Mouse (Mus musculus) hindbrain, embryonic 14.5 days (tissue): ENCODE measurements at regions not wholly inside any gene's neighbourhood (a gene's known extent, or its start where the extent isn't known, plus 50 kb on each side); places are given as distances from the start of the nearest gene placed in this dataset.
A peak's percentile ranks its signal among the peaks of the same experiment; 100 is the strongest.

Source experiments
- ATAC-seq: fragments of 200-750 bp; cut with Nextera tagmentation; 2 replicates; pipeline ENCODE4 v1.8.0; 2017; ENCODE audit warnings: moderate number of reproducible peaks, mild to moderate bottlenecking, moderate TSS enrichment, moderate library complexity; ENCODE audit not compliant: low FRiP score
- DNase-seq: peaks from one replicate; pipeline ENCODE4 v3.0.0-alpha.2; 2015; ENCODE audit warnings: low spot score
- H3K27ac ChIP-seq: fragments of 300-500 bp; sonication (generic); 2 replicates; pipeline ENCODE4 v1.5.1; 2014; ENCODE audit warnings: mild to moderate bottlenecking, moderate library complexity
- H3K27me3 ChIP-seq: fragments of 300-500 bp; sonication (generic); 2 replicates; pipeline ENCODE4 v1.6.1; 2014; ENCODE audit warnings: mild to moderate bottlenecking, low read length, mixed read lengths; ENCODE audit not compliant: control insufficient read depth, insufficient read depth
- H3K36me3 ChIP-seq: fragments of 300-500 bp; sonication (generic); replicated peaks from 2 replicates; pipeline ENCODE4 v1.6.1; 2014; ENCODE audit not compliant: control insufficient read depth, insufficient read depth
- H3K4me1 ChIP-seq: fragments of 300-500 bp; sonication (generic); replicated peaks from 2 replicates; pipeline ENCODE4 v1.6.1; 2014; ENCODE audit warnings: antibody characterized with exemption, low read length, mixed read lengths; ENCODE audit not compliant: control insufficient read depth, insufficient read depth
- H3K4me2 ChIP-seq: fragments of 300-500 bp; sonication (generic); replicated peaks from 2 replicates; pipeline ENCODE4 v1.6.1; 2014; ENCODE audit warnings: mild to moderate bottlenecking, moderate library complexity
- H3K4me3 ChIP-seq: fragments of 300-500 bp; sonication (generic); replicated peaks from 2 replicates; pipeline ENCODE4 v1.5.1; 2014; ENCODE audit warnings: mild to moderate bottlenecking, low read length
- H3K9ac ChIP-seq: fragments of 300-500 bp; sonication (generic); 2 replicates; pipeline ENCODE4 v1.6.1; 2014
- H3K9me3 ChIP-seq: fragments of 300-500 bp; sonication (generic); 2 replicates; pipeline ENCODE4 v1.6.1; 2016; ENCODE audit warnings: low read length; ENCODE audit not compliant: control insufficient read depth
- WGBS: fragments of 180-500 bp; shearing (Covaris S2); extraction: QIAGEN DNeasy Blood & Tissue Kit; methylation state at CpG from one replicate; pipeline ENCODE4 v1.1.7; 2014; 5-methylcytosine and 5-hydroxymethylcytosine counted together

DNA sequence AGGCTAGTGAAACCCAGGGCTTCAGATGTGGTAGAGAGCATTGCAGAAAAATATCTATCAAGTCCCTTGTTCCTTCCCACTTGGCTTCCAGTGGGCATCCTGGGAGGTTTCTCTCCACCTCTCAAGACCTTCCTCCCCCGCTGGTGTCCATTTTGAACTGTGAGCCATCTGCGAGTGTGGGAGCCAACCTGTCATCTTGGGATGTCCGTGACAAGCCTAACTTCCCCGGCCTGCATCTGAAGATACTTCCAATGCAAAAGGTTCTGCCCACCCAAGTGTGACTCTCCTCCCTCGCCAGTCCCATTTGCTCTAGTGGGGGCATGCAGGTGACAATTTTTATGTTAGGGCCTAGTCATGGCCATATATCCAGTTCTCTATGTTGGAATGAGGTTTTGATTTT lies 208.2 kb upstream of the Gm10131 start:
- Histone ChIP-seq H3K9me3 (no peaks in the 10 kb centered on the region), H3K4me2 (peak overlapping the region; percentile 3; the same call in 1 of the 2 replicates), H3K4me1 (peaks cover 31% of the 10 kb centered on the region), H3K27ac (peak overlapping the region; percentile 84), H3K36me3 (no peaks in the 10 kb centered on the region), H3K27me3 (no peaks in the 10 kb centered on the region), H3K4me3 (no peak overlapping the region), H3K9ac (no peak overlapping the region)
- ATAC-seq (no peak), DNase-seq (no peak)
- 47% methylated on average over 5 of the region's 5 CpGs for WGBS

DNA sequence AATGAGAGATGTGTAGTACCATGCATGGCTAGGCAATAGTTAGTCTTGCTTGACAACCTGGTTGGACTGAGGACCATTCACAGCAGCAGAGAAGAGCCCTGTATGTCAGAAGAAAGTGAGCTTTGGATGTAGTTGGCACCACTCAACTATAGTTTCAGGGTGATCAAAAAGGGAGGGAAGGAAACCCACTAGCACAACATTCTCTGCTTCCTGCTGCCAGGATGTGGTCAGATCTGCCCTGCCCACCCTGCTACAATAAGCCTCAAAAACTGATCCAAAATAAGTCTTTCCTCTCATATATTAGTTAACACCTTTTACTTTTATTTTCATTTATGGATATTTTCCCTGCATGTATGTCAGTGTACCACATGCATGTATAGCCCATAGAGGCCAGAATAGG lies 203.7 kb upstream of the Gm10131 start:
- Histone ChIP-seq H3K27ac (no peak overlapping the region), H3K27me3 (no peaks in the 10 kb centered on the region), H3K36me3 (no peaks in the 10 kb centered on the region), H3K4me3 (no peak overlapping the region), H3K4me2 (no peak overlapping the region), H3K9ac (no peak overlapping the region), H3K9me3 (no peaks in the 10 kb centered on the region), H3K4me1 (peaks cover 9% of the 10 kb centered on the region)
- DNase-seq (no peak), ATAC-seq (no peak)

DNA sequence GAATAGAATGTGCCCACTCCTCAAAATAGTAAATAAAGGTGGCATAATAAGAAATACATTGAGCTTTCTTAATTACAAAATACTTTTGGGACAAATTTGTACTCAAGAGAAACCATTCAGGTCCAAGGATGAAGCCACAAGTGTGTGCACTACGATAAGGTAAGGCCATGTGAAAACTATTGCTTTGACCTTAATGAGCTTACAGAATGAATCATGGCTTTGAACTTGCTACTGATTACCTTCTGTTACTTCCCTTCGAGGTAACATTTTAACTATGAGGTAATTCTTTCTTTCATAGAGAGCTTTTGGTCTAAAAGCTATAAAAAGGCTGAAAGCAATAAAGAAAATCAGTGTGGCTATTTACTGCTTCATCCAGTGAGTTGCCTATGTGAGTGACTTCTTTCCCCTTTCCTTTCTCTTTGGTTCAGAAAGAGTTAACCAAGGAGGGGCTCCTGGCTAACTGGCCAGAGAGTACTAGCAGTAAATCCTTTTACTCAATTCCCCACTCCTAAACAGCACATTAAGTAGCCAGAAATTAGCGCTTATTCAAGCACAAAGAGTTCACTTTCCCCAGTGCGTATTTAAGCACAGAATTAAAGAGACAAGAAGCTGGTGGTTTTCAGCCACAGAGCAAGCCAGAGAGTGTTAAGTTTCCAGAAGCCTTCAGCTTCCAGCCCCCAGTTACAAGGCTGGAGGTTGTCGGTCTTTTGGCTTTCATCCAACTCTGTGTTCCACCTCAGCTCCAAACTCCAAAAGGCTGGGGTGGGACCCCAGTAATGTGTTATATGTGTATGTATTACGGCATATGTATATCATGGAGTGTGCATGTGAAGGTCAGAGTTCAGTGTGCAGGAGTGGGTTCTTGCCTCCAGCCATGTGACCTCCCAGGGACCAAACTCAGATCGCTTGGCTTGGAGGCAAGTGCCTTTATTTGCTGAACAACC lies 194.3 kb upstream of the Gm10131 start:
- ATAC-seq: no peak
- Histone ChIP-seq H3K4me1 (no peaks in the 10 kb centered on the region), H3K4me2 (no peak overlapping the region), H3K9me3 (peaks cover 8% of the 10 kb centered on the region; the same call in 1 of the 2 replicates), H3K9ac (no peak overlapping the region), H3K36me3 (no peaks in the 10 kb centered on the region), H3K27me3 (no peaks in the 10 kb centered on the region), H3K4me3 (no peak overlapping the region), H3K27ac (no peak overlapping the region)
- DNase-seq: peak; percentile 31
- WGBS: 65% methylated on average over 7 of the region's 7 CpGs

- H3K4me2 ChIP-seq: no peak overlapping the region
- no peaks in the 10 kb centered on the region for H3K27me3 ChIP-seq
- no peaks in the 10 kb centered on the region for H3K36me3 ChIP-seq
- DNase-seq (no peak), ATAC-seq (no peak)
- WGBS: 87% methylated on average over 11 of the region's 11 CpGs
- H3K9me3 ChIP-seq: peaks cover 8% of the 10 kb centered on the region; the same call in 1 of the 2 replicates
- H3K4me1 ChIP-seq: no peaks in the 10 kb centered on the region
- H3K4me3 ChIP-seq: no peak overlapping the region
- H3K9ac ChIP-seq: no peak overlapping the region
- no peak overlapping the region for H3K27ac ChIP-seq
Measured at GRCm38 (mm10) chr8:34303815-34304214, 192.3 kb upstream of the Gm10131 start.

DNA sequence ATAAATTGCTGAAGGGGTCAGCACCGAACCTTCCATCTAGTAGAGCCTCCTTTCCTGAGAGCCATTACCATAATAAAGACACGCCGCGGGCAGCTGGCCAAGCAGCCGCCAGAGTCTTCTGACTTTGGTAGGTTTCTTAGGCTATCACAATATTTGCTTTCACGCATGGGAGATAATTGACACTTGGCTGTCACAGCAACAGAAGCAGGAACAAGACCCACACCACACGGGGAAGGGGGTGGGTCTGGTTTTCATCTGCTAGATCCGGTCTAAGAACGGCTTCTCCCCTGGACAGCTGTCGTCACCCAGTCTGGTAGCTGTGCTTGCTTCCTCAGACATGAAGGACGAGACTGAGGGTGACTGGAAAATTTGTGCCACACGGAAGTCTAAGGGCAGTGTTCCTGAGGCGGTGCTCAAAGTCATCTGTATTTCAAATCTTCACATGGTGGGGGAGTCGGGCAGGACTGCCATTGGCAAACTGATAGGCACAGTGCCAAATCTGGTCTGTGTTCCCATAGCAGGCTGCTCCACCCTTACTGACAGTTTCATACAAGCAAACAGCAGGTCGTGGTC lies 188.9 kb upstream of the Gm10131 start:
- Histone ChIP-seq H3K4me2 (no peak overlapping the region; the same call in 1 of the 2 replicates), H3K36me3 (no peaks in the 10 kb centered on the region), H3K27ac (no peak overlapping the region), H3K4me3 (no peak overlapping the region), H3K9ac (no peak overlapping the region), H3K9me3 (no peaks in the 10 kb centered on the region), H3K27me3 (no peaks in the 10 kb centered on the region), H3K4me1 (no peaks in the 10 kb centered on the region)
- 39% methylated on average over 15 of the region's 15 CpGs for WGBS
- DNase-seq (no peak), ATAC-seq (peak; percentile 70; the same call in 1 of the 2 replicates)

DNA sequence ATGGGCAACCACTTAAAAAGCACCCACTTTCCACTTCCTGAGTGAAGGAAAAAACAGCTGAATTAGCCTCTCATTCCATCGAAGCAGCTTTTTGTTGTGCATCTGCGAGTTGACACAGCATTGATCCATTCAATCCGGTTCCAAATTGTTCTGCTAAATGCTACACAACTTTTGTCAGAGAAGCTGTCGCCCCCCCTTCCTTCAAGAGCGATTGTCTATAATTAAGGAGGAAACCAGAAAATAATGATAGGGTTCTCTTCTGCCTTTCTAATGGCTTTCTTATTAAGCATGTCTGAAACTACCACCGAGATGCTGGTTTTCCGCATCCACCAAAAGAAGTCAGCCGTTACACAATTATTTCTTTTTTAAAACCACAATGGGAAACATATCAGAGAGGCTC lies 183.2 kb upstream of the Gm10131 start:
- Histone ChIP-seq H3K4me1 (no peaks in the 10 kb centered on the region), H3K4me3 (no peak overlapping the region), H3K4me2 (no peak overlapping the region), H3K27ac (no peak overlapping the region), H3K9me3 (peaks cover 13% of the 10 kb centered on the region; the same call in 1 of the 2 replicates), H3K27me3 (no peaks in the 10 kb centered on the region), H3K36me3 (no peaks in the 10 kb centered on the region), H3K9ac (no peak overlapping the region)
- DNase-seq: no peak
- ATAC-seq: no peak
- 89% methylated on average over 8 of the region's 8 CpGs for WGBS

GRCm38 (mm10) chr8:34290670-34291069 lies 179.1 kb upstream of the Gm10131 start:
- 69% methylated on average over 4 of the region's 4 CpGs for WGBS
- Histone ChIP-seq H3K4me2 (no peak overlapping the region), H3K27me3 (no peaks in the 10 kb centered on the region), H3K4me3 (no peak overlapping the region), H3K4me1 (no peaks in the 10 kb centered on the region), H3K27ac (no peak overlapping the region), H3K9me3 (peaks cover 13% of the 10 kb centered on the region; the same call in 1 of the 2 replicates), H3K36me3 (no peaks in the 10 kb centered on the region), H3K9ac (no peak overlapping the region)
- DNase-seq (no peak), ATAC-seq (no peak)

- Histone ChIP-seq H3K4me1 (no peaks in the 10 kb centered on the region), H3K4me3 (no peak overlapping the region), H3K27me3 (no peaks in the 10 kb centered on the region), H3K9ac (no peak overlapping the region), H3K4me2 (no peak overlapping the region), H3K27ac (no peak overlapping the region), H3K36me3 (no peaks in the 10 kb centered on the region), H3K9me3 (no peaks in the 10 kb centered on the region)
- DNase-seq: no peak
- ATAC-seq: no peak
- WGBS: 86% methylated on average over 2 of the region's 2 CpGs
Measured at GRCm38 (mm10) chr8:34287801-34288200, 176.3 kb upstream of the Gm10131 start.

- DNase-seq (no peak), ATAC-seq (no peak)
- H3K27ac ChIP-seq: no peak overlapping the region
- H3K36me3 ChIP-seq: no peaks in the 10 kb centered on the region
- WGBS: 94% methylated on average over 3 of the region's 3 CpGs
- no peaks in the 10 kb centered on the region for H3K9me3 ChIP-seq
- H3K4me2 ChIP-seq: no peak overlapping the region
- H3K4me3 ChIP-seq: no peak overlapping the region
- H3K27me3 ChIP-seq: no peaks in the 10 kb centered on the region
- no peak overlapping the region for H3K9ac ChIP-seq
- no peaks in the 10 kb centered on the region for H3K4me1 ChIP-seq
Measured at GRCm38 (mm10) chr8:34284576-34284975, 173.0 kb upstream of the Gm10131 start.
